Mouse (Mus musculus) E14TG2a.4 (cell line): ENCODE data around the gene Flt4.

Source experiments
- CTCF ChIP-seq: conservative IDR thresholded peaks from 2 replicates; pipeline ENCODE4 v1.5.1; 2014; ENCODE audit warnings: low read length
- NANOG ChIP-seq: IDR thresholded peaks from 2 replicates; pipeline ENCODE4 v1.6.1; 2014; ENCODE audit warnings: borderline replicate concordance, low read length, mixed read lengths
- POU5F1 ChIP-seq: IDR thresholded peaks from 2 replicates; pipeline ENCODE4 v1.6.1; 2014; ENCODE audit warnings: low read length, borderline replicate concordance

DNA sequence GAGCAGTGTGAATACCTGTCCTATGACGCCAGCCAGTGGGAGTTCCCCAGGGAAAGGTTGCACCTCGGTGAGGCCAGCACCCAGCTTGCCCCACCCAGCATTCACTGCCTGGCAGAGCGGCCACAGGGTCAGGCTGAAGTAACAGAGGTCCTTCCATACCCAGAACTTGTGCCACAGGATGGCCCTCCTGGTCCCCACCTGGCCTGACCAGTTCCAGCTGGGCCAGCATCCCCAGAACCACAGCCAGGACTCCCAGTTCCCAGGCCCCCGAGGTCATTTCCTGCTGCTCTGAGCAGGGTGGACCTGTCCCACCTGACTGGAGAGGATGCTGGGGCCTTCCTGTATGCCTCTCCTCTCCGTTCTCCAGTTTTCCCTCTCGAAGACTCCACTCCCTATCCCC is 26.6 kb downstream of the Flt4 start:
- no peak for TF ChIP-seq CTCF
- no peak for TF ChIP-seq NANOG
- TF ChIP-seq POU5F1 = no peak
